ENCODE assay signal across 23 mouse cellular contexts in the genomic region with DNA sequence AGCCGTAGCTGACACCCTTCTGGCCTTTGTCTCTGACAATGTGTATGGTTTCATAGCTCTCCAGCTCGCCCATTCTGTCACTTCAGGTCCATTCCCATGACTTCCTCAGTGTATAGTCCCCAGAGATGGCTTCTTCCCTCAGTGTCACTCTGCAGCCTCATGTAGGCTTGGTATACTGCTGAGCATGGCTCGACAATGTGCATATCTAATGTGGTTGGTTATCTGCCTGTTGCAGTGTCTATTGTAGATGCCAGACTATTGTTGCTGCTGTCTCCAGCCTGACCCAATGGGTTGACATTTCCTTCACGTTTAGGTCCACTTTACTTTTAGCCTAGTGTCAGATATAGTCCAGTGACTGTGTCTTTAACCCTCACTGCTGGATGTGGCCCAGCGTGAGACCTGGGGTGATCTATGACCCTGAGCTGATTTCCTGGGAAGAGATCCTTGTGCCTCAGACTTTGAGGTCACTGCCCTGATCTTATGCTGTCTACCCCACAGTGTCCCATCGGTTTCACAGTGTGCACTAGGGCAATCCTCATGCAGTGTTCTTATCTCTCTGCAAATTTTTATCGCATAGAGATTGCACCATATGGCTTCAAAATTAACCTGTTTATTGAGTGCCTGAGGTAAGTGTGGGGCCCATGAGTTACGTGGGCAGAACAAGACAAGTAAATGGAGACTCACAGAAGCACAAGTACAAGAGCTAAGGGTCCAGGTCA. TPM values are rescaled to one million over a fixed set of nuclear protein-coding genes. Genes with fewer than 3 reads are reported as not detected.
"Had no signal": no experiment of that assay in that cellular context is flagged by ENCODE, and none has a peak within 500 bp of the region (broad histone marks: within the 10 kb centered on the region; RNA-seq: fewer than 3 reads in every experiment).

No protein-coding gene starts in this region.

- DNase-seq: kidney, adult 2 months; kidney, postnatal 25 days; layer of hippocampus, adult 9-11 months; layer of hippocampus, postnatal 36 days; lung, postnatal 14 days; midbrain, embryonic 14.5 days; right cerebral cortex, adult 18-20 months; spleen, adult 18-20 months; thymus, adult 2 months; thymus, postnatal 25 days had no signal

- H3K9ac ChIP-seq: kidney, embryonic 15.5 days; limb, embryonic 12.5 days; lung, embryonic 15.5 days; neural tube, embryonic 15.5 days had no signal

- H3K9me3 ChIP-seq: kidney, embryonic 15.5 days; lung, embryonic 15.5 days; midbrain, embryonic 10.5 days; neural tube, embryonic 15.5 days had no signal

- H3K4me3 ChIP-seq: kidney, embryonic 15.5 days; limb, embryonic 12.5 days; lung, embryonic 15.5 days; midbrain, embryonic 10.5 days; myocyte; neural tube, embryonic 15.5 days had no signal

- H3K4me2 ChIP-seq: kidney, embryonic 15.5 days; limb, embryonic 12.5 days; lung, embryonic 15.5 days; neural tube, embryonic 15.5 days had no signal

- H3K27me3 ChIP-seq: kidney, embryonic 15.5 days; limb, embryonic 12.5 days; lung, embryonic 15.5 days; neural tube, embryonic 15.5 days had no signal

- H3K27ac ChIP-seq: kidney, embryonic 15.5 days; limb, embryonic 12.5 days; lung, embryonic 15.5 days; midbrain, embryonic 10.5 days; neural tube, embryonic 15.5 days had no signal

- ATAC-seq: inflammation-experienced regulatory T-cells, adult 6 months had no signal

- H3K36me3 ChIP-seq: kidney, embryonic 15.5 days; limb, embryonic 12.5 days; lung, embryonic 15.5 days; midbrain, embryonic 10.5 days; neural tube, embryonic 15.5 days had no signal

- H3K4me1 ChIP-seq: limb, embryonic 12.5 days; lung, embryonic 15.5 days; midbrain, embryonic 10.5 days; neural tube, embryonic 15.5 days had no signal

RNA-seq across cellular contexts. Expression of a gene that starts 7.0 kb away (rescaled TPM):
- total RNA-seq: layer of hippocampus, adult 18-20 months; layer of hippocampus, postnatal 36 days; left cerebral cortex, postnatal 36 days; liver, adult 2 months had no signal
- polyA plus RNA-seq: kidney, adult 2 months; kidney, embryonic 15.5 days; limb, embryonic 12.5 days; liver, adult 2 months; lung, embryonic 15.5 days; midbrain, embryonic 10.5 days; midbrain, embryonic 14.5 days; myocyte; neural tube, embryonic 11.5 days; neural tube, embryonic 15.5 days; stomach, embryonic 14.5 days; thymus, adult 2 months; urinary bladder, adult 2 months had no signal

RNA-seq across cellular contexts. Expression of a gene that starts 48.5 kb away (rescaled TPM):
- polyA plus RNA-seq: inflammation-experienced regulatory T-cells, adult 6 months had no signal
